Mouse (Mus musculus) midbrain, embryonic 10.5 days (tissue): ENCODE data around the gene Gfm1. TPM values are rescaled to one million over a fixed set of nuclear protein-coding genes. Genes with fewer than 3 reads are reported as not detected.

ENCODE experiments used
- DNase-seq: peaks from one replicate; pipeline ENCODE4 v3.0.0-alpha.2; 2017; ENCODE audit warnings: low spot score
- H3K27ac ChIP-seq: fragments of 300-500 bp; sonication (generic); replicated peaks from 2 replicates; pipeline ENCODE4 v1.5.1; 2016; ENCODE audit warnings: mild to moderate bottlenecking
- H3K27me3 ChIP-seq: fragments of 300-500 bp; sonication (generic); 2 replicates; pipeline ENCODE4 v1.6.1; 2016; ENCODE audit warnings: low read depth, mild to moderate bottlenecking; ENCODE audit not compliant: poor library complexity, severe bottlenecking
- H3K36me3 ChIP-seq: fragments of 300-500 bp; sonication (generic); 2 replicates; pipeline ENCODE4 v1.6.1; 2016; ENCODE audit warnings: mild to moderate bottlenecking, moderate library complexity
- H3K4me1 ChIP-seq: fragments of 300-500 bp; sonication (generic); 2 replicates; pipeline ENCODE4 v1.6.1; 2016
- H3K4me3 ChIP-seq: fragments of 300-500 bp; sonication (generic); 2 replicates; pipeline ENCODE4 v1.5.1; 2016; ENCODE audit warnings: mild to moderate bottlenecking, moderate library complexity
- H3K9me3 ChIP-seq: fragments of 300-500 bp; sonication (generic); replicated peaks from 2 replicates; pipeline ENCODE4 v1.6.1; 2016; ENCODE audit warnings: mild to moderate bottlenecking
- WGBS: fragments of 180-500 bp; shearing (Covaris S2); methylation state at CpG from one replicate; pipeline ENCODE4 v1.1.7; 2016; 5-methylcytosine and 5-hydroxymethylcytosine counted together
- polyA plus RNA-seq: library from polyadenylated mRNA; unstranded; fragments of >200 nt; fragmentation: Nextera tagmentation; extraction: Ambion mirVana; gene quantifications from 2 replicates; pipeline ENCODE4 v1.2.1, GENCODE M21; 2016

Gene Gfm1
- polyA plus RNA-seq, 1 experiment from 2014 or later: 49.6 TPM

- H3K36me3 ChIP-seq: peaks cover 42% of the 10 kb centered on the region
- WGBS: 97% methylated on average over 2 of the region's 2 CpGs
- DNase-seq: no peak
These were observed 37.4 kb downstream of the Gfm1 start for GRCm38 (mm10) chr3:67467281-67467680.

GRCm38 (mm10) chr3:67471408-67472127, 41.7 kb downstream of the Gfm1 start:
- Histone ChIP-seq H3K36me3 (peaks cover 69% of the 10 kb centered on the region), H3K9me3 (no peaks in the 10 kb centered on the region), H3K4me1 (no peaks in the 10 kb centered on the region), H3K4me3 (no peak overlapping the region), H3K27me3 (no peaks in the 10 kb centered on the region), H3K27ac (no peak overlapping the region)
- WGBS: 87% methylated on average over 4 of the region's 4 CpGs
- no peak for DNase-seq

More at GRCm38 (mm10) chr3:67467281-67467680, 37.4 kb downstream of the Gfm1 start:
- Histone ChIP-seq H3K27ac (no peak overlapping the region), H3K27me3 (no peaks in the 10 kb centered on the region), H3K4me3 (no peak overlapping the region), H3K4me1 (peaks cover 20% of the 10 kb centered on the region), H3K9me3 (no peaks in the 10 kb centered on the region)

GRCm38 (mm10) chr3:67473438-67473837, 43.5 kb downstream of the Gfm1 start:
- Histone ChIP-seq H3K4me1 (no peaks in the 10 kb centered on the region), H3K27me3 (no peaks in the 10 kb centered on the region), H3K9me3 (no peaks in the 10 kb centered on the region), H3K27ac (no peak overlapping the region), H3K36me3 (peaks cover 71% of the 10 kb centered on the region), H3K4me3 (no peak overlapping the region)
- no peak for DNase-seq
- whole genome bisulfite sequencing: 91% methylated on average over 6 of the region's 6 CpGs

GRCm38 (mm10) chr3:67479806-67480205, 49.9 kb downstream of the Gfm1 start:
- H3K27ac ChIP-seq: no peak overlapping the region
- peaks cover 42% of the 10 kb centered on the region for H3K36me3 ChIP-seq
- H3K27me3 ChIP-seq: no peaks in the 10 kb centered on the region
- WGBS: 95% methylated on average over 11 of the region's 11 CpGs
- H3K4me1 ChIP-seq: no peaks in the 10 kb centered on the region
- DNase-seq: no peak
- H3K9me3 ChIP-seq: no peaks in the 10 kb centered on the region
- H3K4me3 ChIP-seq: no peak overlapping the region

DNA sequence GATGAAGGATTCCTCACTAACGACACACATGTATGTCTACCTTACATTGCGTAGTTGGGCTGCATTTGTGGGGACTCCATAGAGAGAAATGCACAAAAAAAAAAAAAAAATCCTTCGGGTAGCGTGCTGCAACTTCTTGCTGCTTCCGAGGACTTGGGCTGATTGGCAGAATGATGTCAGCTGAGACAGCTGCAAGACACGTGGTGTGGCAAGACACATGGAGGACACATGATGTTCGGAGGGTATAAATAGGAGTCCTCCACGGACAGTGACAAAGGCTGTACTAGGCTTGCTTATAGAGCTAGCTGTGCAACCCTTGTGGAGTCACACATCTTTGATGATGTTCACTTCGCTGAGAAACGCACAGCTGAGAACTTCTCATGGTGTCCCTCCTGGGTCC, 52.5 kb downstream of the Gfm1 start:
- no peaks in the 10 kb centered on the region for H3K9me3 ChIP-seq
- H3K27ac ChIP-seq: no peak overlapping the region
- 94% methylated on average over 10 of the region's 10 CpGs for WGBS
- H3K4me3 ChIP-seq: no peak overlapping the region
- peaks cover 17% of the 10 kb centered on the region for H3K36me3 ChIP-seq
- H3K27me3 ChIP-seq: no peaks in the 10 kb centered on the region
- no peak for DNase-seq
- H3K4me1 ChIP-seq: no peaks in the 10 kb centered on the region

GRCm38 (mm10) chr3:67485233-67485632, 55.3 kb downstream of the Gfm1 start:
- H3K4me3 ChIP-seq: no peak overlapping the region
- DNase-seq: no peak
- H3K27me3 ChIP-seq: no peaks in the 10 kb centered on the region
- H3K4me1 ChIP-seq: no peaks in the 10 kb centered on the region
- no peak overlapping the region for H3K27ac ChIP-seq
- H3K9me3 ChIP-seq: no peaks in the 10 kb centered on the region
- WGBS: 88% methylated on average over 2 of the region's 2 CpGs
- no peaks in the 10 kb centered on the region for H3K36me3 ChIP-seq

DNA sequence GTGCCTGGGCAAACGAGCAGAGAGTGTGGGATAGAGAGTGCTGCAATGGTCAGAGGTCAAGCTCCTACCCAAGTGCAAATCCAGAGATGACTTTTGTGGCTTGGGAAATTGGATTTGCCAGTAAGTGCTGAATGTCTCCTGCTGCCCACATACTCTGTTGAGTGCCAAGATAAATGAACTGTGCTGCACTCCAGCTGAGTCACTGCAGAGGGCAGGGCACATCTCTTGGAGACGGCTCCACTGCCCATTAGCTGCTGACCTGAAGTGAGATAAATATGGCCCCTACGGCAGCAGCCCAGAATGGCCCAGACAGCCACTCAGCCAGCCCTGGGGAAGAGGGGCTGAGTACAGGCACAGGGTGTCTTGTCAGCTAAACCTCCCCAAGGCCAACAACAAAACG, 60.3 kb downstream of the Gfm1 start:
- Histone ChIP-seq H3K4me3 (no peak overlapping the region), H3K9me3 (no peaks in the 10 kb centered on the region), H3K4me1 (no peaks in the 10 kb centered on the region), H3K27me3 (no peaks in the 10 kb centered on the region), H3K36me3 (no peaks in the 10 kb centered on the region), H3K27ac (no peak overlapping the region)
- WGBS: 72% methylated on average over 4 of the region's 4 CpGs
- no peak for DNase-seq

DNA sequence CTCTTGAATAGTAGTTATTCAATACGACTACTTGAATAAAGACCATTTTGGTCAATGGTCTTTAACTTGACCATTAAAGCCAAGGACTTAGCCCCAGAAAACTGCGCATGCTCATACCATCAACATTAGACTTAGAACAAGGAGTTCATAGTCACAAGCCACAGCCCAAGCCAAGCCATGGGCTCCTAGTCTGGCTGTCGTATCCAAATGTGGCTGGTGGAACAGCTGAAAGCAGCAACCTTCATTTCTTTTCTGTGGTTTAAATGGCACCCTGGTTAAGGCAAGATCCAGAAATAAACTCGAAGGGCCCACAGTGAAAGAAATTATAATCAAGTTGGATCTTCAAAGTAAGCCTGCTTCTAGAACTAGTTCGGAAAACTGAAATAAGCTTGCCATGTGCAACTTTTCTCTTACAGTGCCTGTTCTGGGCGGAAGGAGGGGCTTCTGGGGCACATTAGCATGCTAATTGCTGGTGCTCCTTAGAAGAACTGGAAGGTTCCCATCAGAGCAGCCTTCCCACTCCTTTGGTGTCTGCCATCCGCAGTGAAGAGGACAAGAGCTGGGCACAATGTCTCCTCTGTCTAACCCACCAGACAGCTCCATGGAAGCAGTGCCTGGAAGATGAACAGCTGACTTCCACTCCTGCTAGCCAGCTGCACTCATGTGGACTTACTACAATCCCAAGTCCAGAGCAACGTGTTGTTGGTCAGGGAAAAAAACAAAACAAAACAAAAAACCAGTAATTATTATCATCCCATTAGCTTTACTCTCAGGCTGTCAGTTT, 62.4 kb downstream of the Gfm1 start:
- H3K4me3 ChIP-seq: no peak overlapping the region
- no peak for DNase-seq

GRCm38 (mm10) chr3:67493132-67493531, 63.2 kb downstream of the Gfm1 start:
- DNase-seq: no peak
- Histone ChIP-seq H3K27ac (no peak overlapping the region), H3K4me1 (no peaks in the 10 kb centered on the region), H3K36me3 (no peaks in the 10 kb centered on the region), H3K27me3 (no peaks in the 10 kb centered on the region), H3K4me3 (no peak overlapping the region), H3K9me3 (no peaks in the 10 kb centered on the region)
- 92% methylated on average over 8 of the region's 8 CpGs for WGBS

More for the DNA sequence above, 62.4 kb downstream of the Gfm1 start:
- Histone ChIP-seq H3K27me3 (no peaks in the 10 kb centered on the region), H3K4me1 (no peaks in the 10 kb centered on the region), H3K27ac (no peak overlapping the region), H3K9me3 (no peaks in the 10 kb centered on the region), H3K36me3 (no peaks in the 10 kb centered on the region)
- WGBS: 83% methylated on average over 8 of the region's 8 CpGs

- Histone ChIP-seq H3K36me3 (no peaks in the 10 kb centered on the region), H3K9me3 (peaks cover 9% of the 10 kb centered on the region; the same call in 1 of the 2 replicates), H3K4me1 (no peaks in the 10 kb centered on the region), H3K4me3 (no peak overlapping the region), H3K27me3 (no peaks in the 10 kb centered on the region), H3K27ac (no peak overlapping the region)
- no peak for DNase-seq
- WGBS: 90% methylated on average over 10 of the region's 10 CpGs
These were observed 66.4 kb downstream of the Gfm1 start for GRCm38 (mm10) chr3:67496310-67496709.

- Histone ChIP-seq H3K36me3 (no peaks in the 10 kb centered on the region), H3K9me3 (peaks cover 9% of the 10 kb centered on the region; the same call in 1 of the 2 replicates), H3K4me3 (no peak overlapping the region), H3K27me3 (peaks cover 10% of the 10 kb centered on the region), H3K4me1 (peaks cover 3% of the 10 kb centered on the region), H3K27ac (no peak overlapping the region)
- no peak for DNase-seq
- WGBS: 90% methylated on average over 2 of the region's 2 CpGs
These were observed 68.1 kb downstream of the Gfm1 start for GRCm38 (mm10) chr3:67497998-67498397.

DNA sequence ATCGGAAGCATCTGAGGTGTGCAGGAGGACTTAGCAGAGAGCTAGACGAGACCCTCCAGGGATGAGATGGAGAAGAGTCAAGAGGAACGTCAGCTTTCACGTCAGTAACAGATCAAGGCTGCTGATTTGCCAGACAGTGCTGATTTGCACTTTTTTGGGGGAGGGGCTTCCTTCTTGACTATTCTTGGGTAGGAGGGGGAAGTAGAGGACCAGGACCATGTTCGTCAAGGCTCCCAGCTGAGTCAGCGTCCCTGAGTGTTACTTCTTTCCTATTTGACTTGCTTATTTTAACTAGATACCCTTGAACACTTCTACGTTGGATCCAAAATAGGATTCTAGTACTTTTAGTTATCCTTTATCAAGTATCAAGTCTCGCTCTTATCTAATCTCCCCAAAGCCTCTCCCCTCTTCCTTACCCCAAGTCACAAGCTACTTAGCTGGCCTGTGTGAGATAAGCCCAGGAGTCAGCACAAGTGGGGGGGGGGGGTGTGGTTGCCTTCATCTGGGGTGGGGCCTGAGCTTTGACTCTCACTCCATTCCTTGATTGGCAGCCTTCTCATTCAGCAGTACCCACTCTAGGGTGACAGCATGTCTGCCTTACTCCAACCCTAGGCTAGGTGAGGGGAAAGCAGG, 69.0 kb downstream of the Gfm1 start:
- 95% methylated on average over 8 of the region's 8 CpGs for WGBS
- peaks cover 12% of the 10 kb centered on the region for H3K4me1 ChIP-seq
- DNase-seq: no peak
- peaks cover 9% of the 10 kb centered on the region; the same call in 1 of the 2 replicates for H3K9me3 ChIP-seq
- no peaks in the 10 kb centered on the region for H3K36me3 ChIP-seq
- no peak overlapping the region for H3K27ac ChIP-seq
- peaks cover 10% of the 10 kb centered on the region for H3K27me3 ChIP-seq
- no peak overlapping the region for H3K4me3 ChIP-seq

- H3K4me3 ChIP-seq: no peak overlapping the region
- no peaks in the 10 kb centered on the region for H3K36me3 ChIP-seq
- H3K27ac ChIP-seq: no peak overlapping the region
- no peak for DNase-seq
- WGBS: 91% methylated on average over 4 of the region's 4 CpGs
- peaks cover 9% of the 10 kb centered on the region; the same call in 1 of the 2 replicates for H3K9me3 ChIP-seq
- H3K4me1 ChIP-seq: peaks cover 17% of the 10 kb centered on the region
- H3K27me3 ChIP-seq: peaks cover 10% of the 10 kb centered on the region
These were observed 69.5 kb downstream of the Gfm1 start for GRCm38 (mm10) chr3:67499406-67499791.
